Mouse (Mus musculus) ovary, postnatal 36 days (tissue): ENCODE data around the gene Rfc5.
A peak's percentile ranks its signal among the peaks of the same experiment; 100 is the strongest.
"Not testable (repeated sequence)": the region's sequence is repeated elsewhere in the genome, so short reads cannot be mapped to it uniquely, and the experiment has no call there.

Experiments used
- DNase-seq: peaks from one replicate; pipeline ENCODE4 v3.0.0; 2022; ENCODE audit warnings: low spot score, mixed read lengths

Gene Rfc5

GRCm38 (mm10) chr5:117388877-117389276, at the start of gene Rfc5:
Gene Rfc5, minus strand, starts transcription at chr5:117389047.
- DNase-seq = peak; percentile 96

GRCm38 (mm10) chr5:117433501-117433900, 44.7 kb upstream of the Rfc5 start:
- not testable (repeated sequence) for DNase-seq

- DNase-seq = no peak
Observed at GRCm38 (mm10) chr5:117417442-117417841, 28.6 kb upstream of the Rfc5 start.

- no peak for DNase-seq
Observed at GRCm38 (mm10) chr5:117415011-117415912, 26.4 kb upstream of the Rfc5 start.

- no peak for DNase-seq
Observed at GRCm38 (mm10) chr5:117414611-117415010, 25.8 kb upstream of the Rfc5 start.

GRCm38 (mm10) chr5:117413507-117414501, 25.0 kb upstream of the Rfc5 start, which contains the start of gene Ksr2:
Gene Ksr2, plus strand, starts transcription at chr5:117414000.
- peak; percentile 22 for DNase-seq

GRCm38 (mm10) chr5:117409369-117409768, 20.5 kb upstream of the Rfc5 start:
- DNase-seq = no peak

- peak; percentile 11 for DNase-seq
Observed at GRCm38 (mm10) chr5:117408216-117408615, 19.4 kb upstream of the Rfc5 start.

GRCm38 (mm10) chr5:117404671-117405070, 15.8 kb upstream of the Rfc5 start:
- not testable (repeated sequence) for DNase-seq

- DNase-seq = no peak
Observed at GRCm38 (mm10) chr5:117403609-117404008, 14.8 kb upstream of the Rfc5 start.

GRCm38 (mm10) chr5:117399281-117399680, 10.4 kb upstream of the Rfc5 start:
- no peak for DNase-seq

- DNase-seq = no peak
Observed at GRCm38 (mm10) chr5:117398007-117398550, 9.2 kb upstream of the Rfc5 start.

- DNase-seq = no peak
Observed at GRCm38 (mm10) chr5:117397371-117397770, 8.5 kb upstream of the Rfc5 start.

GRCm38 (mm10) chr5:117396596-117397014, 7.8 kb upstream of the Rfc5 start:
- DNase-seq = no peak

- DNase-seq = no peak
Observed at GRCm38 (mm10) chr5:117395834-117396233, 7.0 kb upstream of the Rfc5 start.

- DNase-seq = no peak
Observed at GRCm38 (mm10) chr5:117390895-117391294, 2.0 kb upstream of the Rfc5 start.

GRCm38 (mm10) chr5:117388296-117388751, 523 bp downstream of the Rfc5 start:
- peak; percentile 51 for DNase-seq

- DNase-seq = no peak
Observed at GRCm38 (mm10) chr5:117383198-117383597, 5.6 kb downstream of the Rfc5 start.

- no peak for DNase-seq
Observed at GRCm38 (mm10) chr5:117381785-117382184, 7.1 kb downstream of the Rfc5 start.

GRCm38 (mm10) chr5:117380199-117380598, 8.6 kb downstream of the Rfc5 start:
- DNase-seq = no peak

- not testable (repeated sequence) for DNase-seq
Observed at GRCm38 (mm10) chr5:117377731-117378130, 11.1 kb downstream of the Rfc5 start.

GRCm38 (mm10) chr5:117376331-117376761, 12.5 kb downstream of the Rfc5 start:
- DNase-seq = no peak
